Mouse (Mus musculus): ENCODE results near the gene Rbp4. TPM values are rescaled to one million over a fixed set of nuclear protein-coding genes. Genes with fewer than 3 reads are reported as not detected.

The Rbp4 gene
- total RNA-seq, 1 experiment: 2.7 TPM

GRCm38 (mm10) chr19:38081361-38081760 is 43.7 kb downstream of the Rbp4 start:
- in situ Hi-C loops (cut with MboI; ENCODE audit: low sequenced_read_pairs in 2 of 2, unreplicated experiment in 2 of 2): no loop called here
- TF ChIP-seq CHD2 (IDR thresholded peaks at IDR 0.05; ENCODE audit: low read depth, low read length): no peak
- H3K9ac ChIP-seq (ENCODE audit: insufficient read depth, low read depth, low read length, poor library complexity, severe bottlenecking): no peak overlapping the region
- peaks cover 2 to 3% of the 10 kb centered on the region in 2 experiments; a peak in 2 of 4 replicates for H3K4me1 ChIP-seq (ENCODE audit: control insufficient read depth in 2 of 2, insufficient read depth in 2 of 2, low read length in 2 of 2, poor library complexity in 1 of 2)
- H3K36me3 ChIP-seq (ENCODE audit: control insufficient read depth, insufficient read depth, low read length, poor library complexity, severe bottlenecking): no peaks in the 10 kb centered on the region
- H3K9me3 ChIP-seq (ENCODE audit: control insufficient read depth, insufficient read depth, low read depth, low read length): no peaks in the 10 kb centered on the region
- H3K27ac ChIP-seq (ENCODE audit: insufficient read depth, low read depth, low read length, poor library complexity, severe bottlenecking): no peak overlapping the region
- DNase-seq (ENCODE audit: low read depth, low spot score): no peak
- no peak overlapping the region for H3K4me3 ChIP-seq (ENCODE audit: insufficient read depth in 1 of 2, low read depth in 1 of 2, low read length in 2 of 2, poor library complexity in 1 of 2, severe bottlenecking in 1 of 2)

GRCm38 (mm10) chr19:38077851-38078540 is 47.1 kb downstream of the Rbp4 start:
- TF ChIP-seq CHD2 (IDR thresholded peaks at IDR 0.05; ENCODE audit: low read depth, low read length) (no peak), ZNF384 (IDR thresholded peaks at IDR 0.05; ENCODE audit: low read depth, low read length) (no peak), HCFC1 (IDR thresholded peaks at IDR 0.05; ENCODE audit: borderline replicate concordance, insufficient read depth, low read length) (no peak), ZC3H11A (IDR thresholded peaks at IDR 0.05; ENCODE audit: borderline replicate concordance, low read depth, low read length) (no peak), MAFK (IDR thresholded peaks at IDR 0.05; ENCODE audit: insufficient read depth, low read depth, low read length) (no peak)
- H3K27ac ChIP-seq (ENCODE audit: insufficient read depth, low read depth, low read length, poor library complexity, severe bottlenecking): no peak overlapping the region
- H3K36me3 ChIP-seq (ENCODE audit: control insufficient read depth, insufficient read depth, low read length, poor library complexity, severe bottlenecking): peaks cover 11% of the 10 kb centered on the region
- H3K9me3 ChIP-seq (ENCODE audit: control insufficient read depth, insufficient read depth, low read depth, low read length): no peaks in the 10 kb centered on the region
- no peak overlapping the region for H3K9ac ChIP-seq (ENCODE audit: insufficient read depth, low read depth, low read length, poor library complexity, severe bottlenecking)
- in situ Hi-C loops (cut with MboI; ENCODE audit: low sequenced_read_pairs in 2 of 2, unreplicated experiment in 2 of 2): no loop called here
- H3K4me1 ChIP-seq (ENCODE audit: control insufficient read depth in 2 of 2, insufficient read depth in 2 of 2, low read length in 2 of 2, poor library complexity in 1 of 2): peaks cover 0 to 6% of the 10 kb centered on the region in 2 experiments; a peak in 2 of 4 replicates
- DNase-seq (ENCODE audit: low read depth, low spot score): no peak
- no peak overlapping the region for H3K4me3 ChIP-seq (ENCODE audit: insufficient read depth in 1 of 2, low read depth in 1 of 2, low read length in 2 of 2, poor library complexity in 1 of 2, severe bottlenecking in 1 of 2)

- no peak overlapping the region for H3K9ac ChIP-seq (ENCODE audit: insufficient read depth, low read depth, low read length, poor library complexity, severe bottlenecking)
- no peak overlapping the region for H3K4me3 ChIP-seq (ENCODE audit: insufficient read depth in 1 of 2, low read depth in 1 of 2, low read length in 2 of 2, poor library complexity in 1 of 2, severe bottlenecking in 1 of 2)
- H3K9me3 ChIP-seq (ENCODE audit: control insufficient read depth, insufficient read depth, low read depth, low read length): no peaks in the 10 kb centered on the region
- no peak for DNase-seq (ENCODE audit: low read depth, low spot score)
- H3K36me3 ChIP-seq (ENCODE audit: control insufficient read depth, insufficient read depth, low read length, poor library complexity, severe bottlenecking): peaks cover 23% of the 10 kb centered on the region
- no peak for TF ChIP-seq MAFK (IDR thresholded peaks at IDR 0.05; ENCODE audit: insufficient read depth, low read depth, low read length)
- TF ChIP-seq ZC3H11A (IDR thresholded peaks at IDR 0.05; ENCODE audit: borderline replicate concordance, low read depth, low read length): 0 out of 2 replicates have a peak, but pooled peaks have one; percentile 5
- in situ Hi-C loops (cut with MboI; ENCODE audit: low sequenced_read_pairs in 2 of 2, unreplicated experiment in 2 of 2): no loop called here
- peaks cover 0 to 3% of the 10 kb centered on the region in 2 experiments; a peak in 2 of 4 replicates for H3K4me1 ChIP-seq (ENCODE audit: control insufficient read depth in 2 of 2, insufficient read depth in 2 of 2, low read length in 2 of 2, poor library complexity in 1 of 2)
- H3K27ac ChIP-seq (ENCODE audit: insufficient read depth, low read depth, low read length, poor library complexity, severe bottlenecking): no peak overlapping the region
Measured at GRCm38 (mm10) chr19:38076251-38076650, 48.8 kb downstream of the Rbp4 start.

- in situ Hi-C loops (cut with MboI; ENCODE audit: low sequenced_read_pairs in 2 of 2, unreplicated experiment in 2 of 2): no loop called here
- peaks cover 34% of the 10 kb centered on the region for H3K36me3 ChIP-seq (ENCODE audit: control insufficient read depth, insufficient read depth, low read length, poor library complexity, severe bottlenecking)
- H3K4me1 ChIP-seq (ENCODE audit: control insufficient read depth in 2 of 2, insufficient read depth in 2 of 2, low read length in 2 of 2, poor library complexity in 1 of 2): peaks cover 0 to 2% of the 10 kb centered on the region in 2 experiments; a peak in 2 of 4 replicates
- no peak overlapping the region for H3K4me3 ChIP-seq (ENCODE audit: insufficient read depth in 1 of 2, low read depth in 1 of 2, low read length in 2 of 2, poor library complexity in 1 of 2, severe bottlenecking in 1 of 2)
- no peaks in the 10 kb centered on the region for H3K9me3 ChIP-seq (ENCODE audit: control insufficient read depth, insufficient read depth, low read depth, low read length)
- no peak overlapping the region for H3K9ac ChIP-seq (ENCODE audit: insufficient read depth, low read depth, low read length, poor library complexity, severe bottlenecking)
- no peak overlapping the region for H3K27ac ChIP-seq (ENCODE audit: insufficient read depth, low read depth, low read length, poor library complexity, severe bottlenecking)
- no peak for TF ChIP-seq ZC3H11A (IDR thresholded peaks at IDR 0.05; ENCODE audit: borderline replicate concordance, low read depth, low read length)
- DNase-seq (ENCODE audit: low read depth, low spot score): no peak
Measured at GRCm38 (mm10) chr19:38075051-38075450, 50.0 kb downstream of the Rbp4 start.

- DNase-seq (ENCODE audit: low read depth, low spot score): no peak
- in situ Hi-C loops (cut with MboI; ENCODE audit: low sequenced_read_pairs in 2 of 2, unreplicated experiment in 2 of 2): no loop called here
- Histone ChIP-seq H3K36me3 (ENCODE audit: control insufficient read depth, insufficient read depth, low read length, poor library complexity, severe bottlenecking) (peaks cover 42% of the 10 kb centered on the region), H3K27ac (ENCODE audit: insufficient read depth, low read depth, low read length, poor library complexity, severe bottlenecking) (no peak overlapping the region), H3K4me3 (ENCODE audit: insufficient read depth in 1 of 2, low read depth in 1 of 2, low read length in 2 of 2, poor library complexity in 1 of 2, severe bottlenecking in 1 of 2) (no peak overlapping the region), H3K9ac (ENCODE audit: insufficient read depth, low read depth, low read length, poor library complexity, severe bottlenecking) (no peak overlapping the region), H3K4me1 (ENCODE audit: control insufficient read depth in 2 of 2, insufficient read depth in 2 of 2, low read length in 2 of 2, poor library complexity in 1 of 2) (peaks cover 0 to 2% of the 10 kb centered on the region in 2 experiments; a peak in 2 of 4 replicates), H3K9me3 (ENCODE audit: control insufficient read depth, insufficient read depth, low read depth, low read length) (no peaks in the 10 kb centered on the region)
- no peak for TF ChIP-seq HCFC1 (IDR thresholded peaks at IDR 0.05; ENCODE audit: borderline replicate concordance, insufficient read depth, low read length)
- no peak for TF ChIP-seq ZC3H11A (IDR thresholded peaks at IDR 0.05; ENCODE audit: borderline replicate concordance, low read depth, low read length)
- TF ChIP-seq MAFK (IDR thresholded peaks at IDR 0.05; ENCODE audit: insufficient read depth, low read depth, low read length): no peak
- TF ChIP-seq CHD2 (IDR thresholded peaks at IDR 0.05; ENCODE audit: low read depth, low read length): no peak
- TF ChIP-seq ZNF384 (IDR thresholded peaks at IDR 0.05; ENCODE audit: low read depth, low read length): no peak
Measured at GRCm38 (mm10) chr19:38073226-38073625, 51.9 kb downstream of the Rbp4 start.

Other genes with a start within 250 kb of the Rbp4 start
- gene Myof, start 81.7 kb downstream of the Rbp4 start, total RNA-seq (2012; rRNA removed): 29.8 and 44.3 TPM in 2 replicates
- gene Cep55, start 70.3 kb downstream of the Rbp4 start, total RNA-seq (2012; rRNA removed): 43.5 and 51.1 TPM in 2 replicates
- 0.22 and 0.90 TPM in 2 replicates for gene Ffar4, start 28.2 kb downstream of the Rbp4 start, total RNA-seq (2012; rRNA removed)
- not detected in 2 replicates for gene Pde6c, start 7.5 kb upstream of the Rbp4 start, total RNA-seq (2012; rRNA removed)
- 12.2 and 14.8 TPM in 2 replicates for gene Fra10ac1, start 98.9 kb upstream of the Rbp4 start, total RNA-seq (2012; rRNA removed)
- 0.18 and 0.53 TPM in 2 replicates for gene Lgi1, start 139.3 kb upstream of the Rbp4 start, total RNA-seq (2012; rRNA removed)